Mouse (Mus musculus) G1E (cell line): ENCODE measurements around the gene Lrrk2.

ENCODE experiments used
- CTCF ChIP-seq: IDR thresholded peaks from 2 replicates; pipeline ENCODE4 v1.5.1; 2012; ENCODE audit warnings: low read depth, low read length, inconsistent platforms, mixed read lengths
- GATA1 ChIP-seq: IDR thresholded peaks from 2 replicates; pipeline ENCODE4 v1.6.1; 2012; ENCODE audit warnings: borderline replicate concordance, low read length, inconsistent platforms, mixed read lengths
- GATA2 ChIP-seq: IDR thresholded peaks from 2 replicates; pipeline ENCODE4 v1.6.1; 2012; ENCODE audit warnings: low read depth, low read length, inconsistent platforms, borderline replicate concordance

DNA sequence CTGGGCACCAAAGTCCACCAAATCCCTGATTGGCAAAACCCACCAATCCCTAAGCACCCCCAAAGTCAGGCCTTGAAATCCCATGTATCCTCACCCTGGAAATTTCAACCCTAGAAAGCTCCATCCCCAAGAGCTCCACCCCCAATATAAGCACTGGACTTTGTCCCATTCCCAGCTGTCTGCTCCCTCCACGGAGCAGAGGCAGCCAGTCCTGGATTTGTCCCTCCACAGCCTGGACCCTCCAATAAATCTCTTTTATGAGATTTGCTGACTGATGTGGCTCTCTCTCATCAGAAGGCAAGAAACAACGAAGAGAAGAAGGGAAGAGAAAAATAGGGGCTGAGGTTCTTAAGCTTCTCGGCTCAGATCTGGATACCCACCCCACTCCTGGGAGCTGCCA lies 22.7 kb upstream of the Lrrk2 start:
- TF ChIP-seq GATA1 (no peak), GATA2 (no peak), CTCF (no peak)
